Mouse (Mus musculus) liver, adult 2 months (tissue): Measurements from ENCODE around the gene Fbxo21.

ENCODE experiments used
- CTCF ChIP-seq: fragments of 200-500 bp; IDR thresholded peaks from 2 replicates; pipeline ENCODE4 v1.5.1; 2011; ENCODE audit warnings: low read depth, low read length, control low read depth
- POLR2A ChIP-seq: fragments of 200-500 bp; IDR thresholded peaks from 2 replicates; pipeline ENCODE4 v1.6.1; 2011; ENCODE audit warnings: low read length, control low read depth; ENCODE audit not compliant: insufficient read depth; ENCODE audit errors: extremely low read depth

DNA sequence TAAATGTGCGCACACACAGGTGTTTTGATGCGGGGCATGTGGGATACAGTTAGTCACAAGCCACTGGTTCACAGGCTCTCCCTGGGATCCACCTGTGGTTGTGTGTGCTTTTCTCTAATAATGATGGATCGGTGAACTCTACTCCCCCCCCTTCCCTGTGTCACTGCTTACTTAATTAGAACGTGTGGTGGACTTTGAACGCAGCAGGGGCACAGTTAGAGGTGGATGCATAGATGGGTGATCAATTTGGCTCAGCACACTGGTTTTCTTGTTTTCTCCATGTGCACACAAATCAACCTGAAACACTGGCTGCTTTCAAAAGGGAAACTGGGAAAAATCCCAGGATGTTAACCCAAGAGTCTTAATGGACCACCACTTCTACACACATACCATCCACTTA lies 2.6 kb downstream of the Fbxo21 start:
- TF ChIP-seq CTCF: no peak
- TF ChIP-seq POLR2A: no peak
